Mouse (Mus musculus) myocyte (in vitro differentiated cells): ENCODE results near the gene Arhgap15. TPM values are rescaled to one million over a fixed set of nuclear protein-coding genes. Genes with fewer than 3 reads are reported as not detected.

Experiments used
- H3K27me3 ChIP-seq: one replicate; pipeline ENCODE4 v1.6.1; 2011; ENCODE audit not compliant: control insufficient read depth, insufficient read depth, insufficient read length
- H3K36me3 ChIP-seq: one replicate; pipeline ENCODE4 v1.6.1; 2011; ENCODE audit not compliant: control insufficient read depth, insufficient read depth
- H3K4me2 ChIP-seq: one replicate; pipeline ENCODE4 v1.6.1; 2011; ENCODE audit warnings: low read depth, control low read depth
- H3K4me3 ChIP-seq: one replicate; pipeline ENCODE4 v1.5.1; 2011; ENCODE audit warnings: mild to moderate bottlenecking, control low read depth, moderate library complexity
- H3K79me2 ChIP-seq: one replicate; pipeline ENCODE4 v1.6.1; 2011; ENCODE audit not compliant: control insufficient read depth, insufficient read depth
- H3ac ChIP-seq: one replicate; pipeline ENCODE4 v1.6.1; 2011; ENCODE audit not compliant: control insufficient read depth, insufficient read length
- CEBPB ChIP-seq: IDR thresholded peaks from 2 replicates; pipeline ENCODE4 v1.6.1; 2011; ENCODE audit warnings: mild to moderate bottlenecking, moderate library complexity; ENCODE audit not compliant: poor library complexity, insufficient read depth, severe bottlenecking
- E2F4 ChIP-seq: IDR thresholded peaks from one replicate; pipeline ENCODE4 v1.6.1; 2011; ENCODE audit warnings: mild to moderate bottlenecking, control low read depth, moderate library complexity; ENCODE audit not compliant: insufficient read depth
- MAX ChIP-seq: IDR thresholded peaks from one replicate; pipeline ENCODE4 v1.6.1; 2011; ENCODE audit warnings: low read depth, mild to moderate bottlenecking, control low read depth
- MYOD1 ChIP-seq, 3 experiments: IDR thresholded peaks; one replicate each; pipeline ENCODE4 v1.6.1; 2011; ENCODE audit warnings: control low read depth in 2 of 3, low read depth in 2 of 3, mild to moderate bottlenecking in 2 of 3, moderate library complexity in 1 of 3; ENCODE audit not compliant: insufficient read length in 2 of 3, control insufficient read depth in 1 of 3
- MYOG ChIP-seq, 3 experiments: IDR thresholded peaks; one replicate each; pipeline ENCODE4 v1.6.1; 2011; ENCODE audit warnings: control low read depth in 2 of 3, low read depth in 2 of 3, mild to moderate bottlenecking in 2 of 3; ENCODE audit not compliant: insufficient read length in 2 of 3, control insufficient read depth in 1 of 3, insufficient read depth in 1 of 3
- POLR2A ChIP-seq: IDR thresholded peaks from one replicate; pipeline ENCODE4 v1.6.1; 2011; ENCODE audit warnings: low read depth, mild to moderate bottlenecking, control low read depth, moderate library complexity; ENCODE audit not compliant: insufficient read length
- POLR2AphosphoS2 ChIP-seq: IDR thresholded peaks from one replicate; pipeline ENCODE4 v1.6.1; 2011; ENCODE audit warnings: low read depth, control low read depth; ENCODE audit not compliant: insufficient read length
- REST ChIP-seq: IDR thresholded peaks from one replicate; pipeline ENCODE4 v1.6.1; 2011; ENCODE audit warnings: mild to moderate bottlenecking, control low read depth, moderate library complexity; ENCODE audit not compliant: insufficient read depth, insufficient read length
- SRF ChIP-seq: IDR thresholded peaks from one replicate; pipeline ENCODE4 v1.6.1; 2011; ENCODE audit warnings: low read depth; ENCODE audit not compliant: control insufficient read depth, insufficient read length
- TCF12 ChIP-seq: IDR thresholded peaks from one replicate; pipeline ENCODE4 v1.6.1; 2011; ENCODE audit warnings: mild to moderate bottlenecking, control low read depth; ENCODE audit not compliant: poor library complexity, insufficient read depth, severe bottlenecking
- TCF3 ChIP-seq: IDR thresholded peaks from one replicate; pipeline ENCODE4 v1.6.1; 2011; ENCODE audit warnings: low read depth, control low read depth; ENCODE audit not compliant: insufficient read length
- USF1 ChIP-seq: IDR thresholded peaks from one replicate; pipeline ENCODE4 v1.6.1; 2011; ENCODE audit warnings: low read depth, mild to moderate bottlenecking, control low read depth, moderate library complexity
- polyA plus RNA-seq: library from polyadenylated mRNA; unstranded; fragments of >200 nt; fragmentation: generic; extraction: Trizol; gene quantifications from one replicate; pipeline ENCODE4 v1.2.1, GENCODE M21; 2012; ENCODE audit warnings: missing spikeins

The Arhgap15 gene
- polyA plus RNA-seq, 1 experiment, result not detected

GRCm38 (mm10) chr2:44044088-44044487 is 295.5 kb downstream of the Arhgap15 start:
- H3ac ChIP-seq, result no peak overlapping the region
- no peaks in the 10 kb centered on the region for H3K79me2 ChIP-seq
- no peaks in the 10 kb centered on the region for H3K36me3 ChIP-seq
- no peak overlapping the region for H3K4me2 ChIP-seq
- H3K4me3 ChIP-seq, result no peak overlapping the region
- no peaks in the 10 kb centered on the region for H3K27me3 ChIP-seq
- TF ChIP-seq E2F4, result no peak
- no peak for TF ChIP-seq SRF
- no peak for TF ChIP-seq MAX
- TF ChIP-seq REST, result no peak
- TF ChIP-seq TCF3, result no peak
- TF ChIP-seq MYOG (IDR thresholded peaks at IDR 0.05; ENCODE audit: control insufficient read depth in 1 of 3, insufficient read depth in 1 of 3, insufficient read length in 2 of 3, low read depth in 2 of 3), result no peak
- no peak for TF ChIP-seq POLR2A
- no peak for TF ChIP-seq CEBPB
- no peak for TF ChIP-seq POLR2AphosphoS2
- no peak for TF ChIP-seq USF1
- no peak for TF ChIP-seq TCF12
- TF ChIP-seq MYOD1 (IDR thresholded peaks at IDR 0.05; ENCODE audit: control insufficient read depth in 1 of 3, insufficient read length in 2 of 3, low read depth in 2 of 3), result no peak

GRCm38 (mm10) chr2:44044634-44045033 is 296.0 kb downstream of the Arhgap15 start:
- H3K4me2 ChIP-seq, result no peak overlapping the region
- TF ChIP-seq TCF3 (no peak), USF1 (no peak), POLR2AphosphoS2 (no peak), MAX (no peak)
- no peaks in the 10 kb centered on the region for H3K79me2 ChIP-seq
- H3ac ChIP-seq, result no peak overlapping the region
- H3K36me3 ChIP-seq, result no peaks in the 10 kb centered on the region
- no peak overlapping the region for H3K4me3 ChIP-seq
- H3K27me3 ChIP-seq, result no peaks in the 10 kb centered on the region

- Histone ChIP-seq H3K4me3 (no peak overlapping the region), H3K27me3 (no peaks in the 10 kb centered on the region), H3K36me3 (no peaks in the 10 kb centered on the region), H3K79me2 (no peaks in the 10 kb centered on the region), H3K4me2 (no peak overlapping the region), H3ac (no peak overlapping the region)
- TF ChIP-seq TCF12 (no peak), POLR2A (no peak), CEBPB (no peak), E2F4 (no peak), MAX (no peak), POLR2AphosphoS2 (no peak)
Measured at GRCm38 (mm10) chr2:44045231-44045630, 296.6 kb downstream of the Arhgap15 start.

GRCm38 (mm10) chr2:44060306-44060705 is 311.7 kb downstream of the Arhgap15 start:
- no peaks in the 10 kb centered on the region for H3K79me2 ChIP-seq
- TF ChIP-seq TCF3, result no peak
- TF ChIP-seq E2F4, result no peak
- TF ChIP-seq POLR2AphosphoS2, result no peak
- TF ChIP-seq SRF, result no peak
- TF ChIP-seq TCF12, result no peak
- no peak for TF ChIP-seq MYOD1 (IDR thresholded peaks at IDR 0.05; ENCODE audit: control insufficient read depth in 1 of 3, insufficient read length in 2 of 3, low read depth in 2 of 3)
- TF ChIP-seq CEBPB, result no peak
- no peak for TF ChIP-seq REST
- TF ChIP-seq USF1, result no peak
- TF ChIP-seq MAX, result no peak
- TF ChIP-seq POLR2A, result no peak
- TF ChIP-seq MYOG (IDR thresholded peaks at IDR 0.05; ENCODE audit: control insufficient read depth in 1 of 3, insufficient read depth in 1 of 3, insufficient read length in 2 of 3, low read depth in 2 of 3), result no peak
- no peak overlapping the region for H3K4me3 ChIP-seq
- H3K4me2 ChIP-seq, result no peak overlapping the region
- no peaks in the 10 kb centered on the region for H3K27me3 ChIP-seq
- no peaks in the 10 kb centered on the region for H3K36me3 ChIP-seq
- no peak overlapping the region for H3ac ChIP-seq

- no peak overlapping the region for H3K4me2 ChIP-seq
- no peak overlapping the region for H3K4me3 ChIP-seq
- no peaks in the 10 kb centered on the region for H3K79me2 ChIP-seq
- H3ac ChIP-seq, result no peak overlapping the region
- TF ChIP-seq CEBPB (no peak), POLR2A (no peak), POLR2AphosphoS2 (no peak), MYOG (IDR thresholded peaks at IDR 0.05; ENCODE audit: control insufficient read depth in 1 of 3, insufficient read depth in 1 of 3, insufficient read length in 2 of 3, low read depth in 2 of 3) (no peak), TCF3 (no peak), SRF (no peak), E2F4 (no peak), MAX (no peak), USF1 (no peak), MYOD1 (IDR thresholded peaks at IDR 0.05; ENCODE audit: control insufficient read depth in 1 of 3, insufficient read length in 2 of 3, low read depth in 2 of 3) (no peak)
- no peaks in the 10 kb centered on the region for H3K27me3 ChIP-seq
- H3K36me3 ChIP-seq, result no peaks in the 10 kb centered on the region
Measured at GRCm38 (mm10) chr2:44060716-44061115, 312.1 kb downstream of the Arhgap15 start.
